Mouse (Mus musculus) thymus, postnatal 25 days (tissue): ENCODE data around the gene Cd4.
A peak's percentile ranks its signal among the peaks of the same experiment; 100 is the strongest.

Experiments
- DNase-seq: peaks from one replicate; pipeline ENCODE4 v3.0.0; 2022

Gene Cd4

DNA sequence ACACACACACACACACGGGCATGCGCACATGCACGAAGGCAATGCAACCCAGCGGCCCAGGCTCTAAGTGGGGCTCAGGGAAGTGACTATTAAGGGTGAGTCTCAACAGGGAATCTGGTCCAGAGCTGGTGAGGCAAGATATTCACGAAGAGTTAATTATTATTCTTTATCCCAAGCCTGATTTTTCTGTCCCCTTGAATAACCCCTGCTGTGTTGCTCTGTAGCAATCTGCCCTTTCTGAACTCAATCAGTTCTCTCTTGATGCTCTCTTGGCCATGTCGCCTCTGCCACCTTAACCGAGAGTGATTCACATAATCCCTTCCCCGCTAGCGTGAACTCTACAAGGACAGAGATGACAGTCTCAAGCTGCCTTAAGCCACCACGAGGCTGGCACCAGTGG, 4.7 kb downstream of the Cd4 start:
- no peak for DNase-seq

DNA sequence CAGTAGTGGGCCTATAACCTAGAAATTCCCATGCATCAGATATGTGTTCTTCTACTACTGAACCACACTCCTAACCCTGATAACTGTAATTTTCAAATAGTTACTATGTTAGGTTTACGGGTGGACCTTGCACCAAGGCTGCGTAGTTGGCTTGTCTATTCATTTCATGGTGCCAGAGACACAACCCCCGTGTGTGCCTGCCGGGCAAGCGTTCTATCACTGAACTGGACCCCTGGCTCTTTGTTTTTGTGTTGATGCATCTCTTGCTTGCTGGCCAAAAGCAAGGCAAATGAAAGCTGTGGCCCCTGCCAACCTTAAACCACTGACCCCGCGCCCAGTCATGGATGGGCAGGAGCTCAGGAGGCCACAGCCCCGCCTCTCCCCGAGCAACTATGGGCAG, 6.2 kb downstream of the Cd4 start:
- DNase-seq, result no peak

DNA sequence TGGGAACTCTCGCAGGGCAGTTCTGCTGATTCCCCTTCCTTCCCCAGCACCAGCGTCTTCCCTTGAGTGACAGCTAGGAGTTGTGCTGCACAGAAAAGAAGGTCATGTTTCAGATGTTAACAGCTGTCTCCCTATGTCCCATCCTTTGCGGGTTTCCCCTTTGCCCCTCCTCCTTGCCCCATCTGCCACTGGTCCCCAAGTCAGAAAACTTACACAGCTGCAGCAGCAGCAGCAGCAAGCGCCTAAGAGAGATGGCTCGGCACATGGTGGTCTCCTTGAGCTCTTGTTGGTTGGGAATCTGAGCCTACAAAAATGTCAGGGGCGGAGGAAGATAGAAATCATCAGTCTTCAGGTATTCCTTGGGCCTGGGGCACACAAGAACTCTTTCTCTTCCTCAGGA, 8.6 kb downstream of the Cd4 start:
- DNase-seq, result peak; percentile 79

DNA sequence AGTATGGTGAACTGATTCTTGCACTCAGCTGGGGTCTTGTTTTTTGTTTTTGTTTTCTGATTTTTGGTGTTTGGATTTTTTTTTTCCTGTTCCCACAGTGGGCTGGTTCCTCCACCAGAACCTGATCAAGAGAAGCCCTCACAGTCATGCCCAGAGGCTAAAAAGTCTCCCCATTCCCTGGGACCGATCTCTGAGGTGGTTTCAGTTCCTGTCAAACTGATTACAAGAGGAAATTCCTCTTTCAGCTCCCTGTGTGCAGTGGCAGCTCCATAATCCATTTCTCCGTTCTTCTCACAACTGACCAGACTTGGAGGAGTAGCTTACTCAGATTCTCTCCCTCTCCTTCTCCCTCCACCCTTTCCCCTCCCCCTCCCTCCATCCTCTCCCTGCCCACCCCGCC, 13.7 kb downstream of the Cd4 start:
- DNase-seq, result no peak

DNA sequence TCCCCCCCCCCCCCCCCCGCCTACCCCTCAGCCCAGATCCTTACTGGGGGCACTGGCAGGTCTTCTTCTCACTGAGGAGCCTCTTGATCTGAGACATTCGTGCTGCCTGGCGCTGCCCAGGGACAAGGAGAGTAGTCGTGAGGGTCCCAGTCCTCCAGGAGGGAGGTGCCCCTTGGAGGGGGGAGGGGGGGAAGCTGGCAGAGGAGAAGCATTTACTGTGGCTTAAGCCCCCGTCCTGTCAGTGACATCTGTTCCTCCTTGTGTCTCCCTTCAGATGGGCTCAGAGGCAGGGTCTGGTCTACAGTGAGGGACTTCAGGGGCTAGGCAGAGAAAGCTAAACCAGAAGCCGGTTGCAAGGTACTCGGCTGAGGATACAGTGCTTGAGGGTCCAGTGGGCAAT, 21.5 kb downstream of the Cd4 start:
- DNase-seq, result no peak

DNA sequence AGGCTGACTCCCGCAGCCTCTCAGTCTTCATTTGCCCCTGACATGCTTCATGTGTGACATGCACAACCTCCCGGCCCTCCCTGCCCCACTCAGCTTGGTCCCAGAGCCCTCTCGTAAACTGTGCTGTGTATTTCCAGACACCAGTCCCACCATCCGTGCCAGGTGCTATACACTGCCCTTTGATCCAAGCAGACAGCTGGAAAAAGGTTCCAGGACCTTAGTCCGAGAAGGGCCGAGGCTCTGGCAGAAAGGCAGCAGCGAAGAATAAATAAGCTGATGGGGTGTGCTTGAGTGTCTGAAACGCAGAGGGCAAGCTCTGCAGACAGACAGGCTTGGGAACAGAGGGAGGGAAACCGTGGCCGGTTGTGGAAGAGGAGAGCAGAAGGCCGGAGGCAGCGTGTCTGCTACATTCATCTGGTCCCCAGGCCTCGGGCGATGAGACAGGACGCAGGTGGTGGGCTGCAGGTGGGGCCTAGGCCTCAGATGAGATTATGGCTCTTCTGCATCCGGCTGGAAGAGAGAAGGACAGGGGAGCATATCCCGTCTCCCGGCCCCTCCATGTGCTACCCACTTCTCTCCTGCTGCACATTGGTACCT, 22.2 kb downstream of the Cd4 start:
- DNase-seq, result no peak

DNA sequence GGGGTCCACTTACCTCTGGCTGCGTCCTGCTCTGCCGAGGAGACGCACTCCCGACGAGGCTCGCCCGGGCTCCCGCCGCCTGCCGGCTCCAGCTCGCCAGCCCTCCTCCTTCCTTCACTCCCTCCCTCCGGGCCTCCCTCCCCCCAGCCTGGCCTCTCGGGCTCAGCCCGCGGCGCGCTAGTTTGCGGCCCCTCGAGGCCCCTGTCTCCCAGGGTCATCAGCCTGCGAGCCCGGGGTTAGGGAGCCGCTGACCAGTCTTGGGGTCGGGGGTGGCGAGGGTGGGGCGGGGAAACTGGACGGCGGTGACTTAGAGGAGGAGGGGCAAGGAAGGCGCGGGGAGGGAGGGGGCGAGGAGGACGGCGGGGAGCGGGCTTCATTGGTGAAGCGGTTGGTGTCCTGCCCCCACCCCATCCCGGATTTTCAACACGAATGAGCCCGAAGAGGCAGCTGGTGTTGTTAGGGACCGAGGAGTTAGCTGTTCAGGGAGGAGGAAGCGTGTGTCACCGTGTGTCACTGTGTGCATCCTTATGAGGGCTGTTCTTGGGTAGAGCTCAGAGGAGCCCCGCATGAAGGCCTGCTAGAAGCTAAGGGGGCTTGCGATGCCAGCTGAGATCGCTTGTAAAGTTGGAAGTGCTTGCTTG, 24.2 kb downstream of the Cd4 start, which contains the start of gene Gpr162:
Gene Gpr162 (minus strand): TSS at position 326 of the 641 bp plus-strand sequence.
- DNase-seq, result peak; percentile 76

DNA sequence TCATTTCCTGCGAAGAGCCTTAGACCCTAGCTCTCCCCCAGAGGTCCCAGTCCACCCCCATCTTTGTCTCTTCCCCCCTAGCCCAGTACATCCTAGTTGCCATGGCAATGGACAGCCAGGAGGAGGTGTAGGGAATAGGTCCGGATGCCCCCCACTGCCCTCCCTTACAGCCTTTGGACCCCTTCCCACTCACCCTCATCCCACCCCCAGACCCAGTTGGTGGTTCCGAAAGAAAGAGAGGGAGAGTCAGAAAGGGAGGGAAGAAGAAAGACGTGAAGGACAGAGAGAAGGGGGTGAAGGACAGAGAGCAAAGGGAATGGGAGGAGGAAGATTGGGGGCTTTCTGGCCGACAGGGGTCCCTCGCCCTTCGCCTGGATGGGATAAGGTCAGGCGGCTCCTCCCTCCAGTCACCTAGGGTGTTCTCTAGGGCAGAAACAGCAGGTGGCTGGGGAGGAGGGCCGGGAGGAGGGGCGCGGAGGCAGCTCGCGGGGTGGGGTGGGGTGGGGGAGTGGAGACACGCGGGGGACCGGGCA, 24.8 kb downstream of the Cd4 start:
- DNase-seq, result peak; percentile 83

DNA sequence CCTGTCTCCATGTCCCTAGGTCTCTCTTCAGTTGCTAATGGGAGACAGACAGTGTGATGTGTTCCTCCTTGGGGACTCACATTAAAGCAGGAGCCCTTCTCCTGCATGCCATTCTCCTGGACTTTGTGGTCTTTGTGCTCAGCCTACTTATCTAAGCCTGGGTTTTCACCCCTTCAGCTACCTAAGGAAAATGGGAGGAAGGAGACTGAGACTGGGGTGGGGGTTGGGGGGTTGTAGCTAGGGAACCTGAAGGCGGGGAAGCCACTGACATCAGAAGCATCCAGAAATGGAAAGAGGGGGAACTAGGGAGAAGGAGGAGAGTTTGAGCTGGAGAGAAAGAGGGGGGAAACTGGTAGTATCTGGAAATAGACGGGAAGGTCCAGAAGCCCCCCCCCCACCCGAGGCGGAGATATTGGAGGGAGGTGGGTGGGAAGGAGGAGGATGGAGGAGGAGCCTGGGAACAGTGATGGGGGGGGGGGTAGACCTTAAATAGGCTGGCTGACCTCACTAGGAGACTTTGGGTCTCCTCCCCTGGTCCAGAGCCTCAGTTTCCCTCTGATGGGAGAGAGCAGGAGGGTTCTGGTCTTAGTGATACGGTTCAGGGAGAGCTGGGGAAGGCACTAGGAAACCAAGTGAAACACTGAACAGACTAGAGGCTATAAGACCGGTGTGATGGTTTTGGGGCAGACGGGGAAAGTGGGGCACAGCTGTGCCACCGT, 25.5 kb downstream of the Cd4 start:
- peak; percentile 38 for DNase-seq

DNA sequence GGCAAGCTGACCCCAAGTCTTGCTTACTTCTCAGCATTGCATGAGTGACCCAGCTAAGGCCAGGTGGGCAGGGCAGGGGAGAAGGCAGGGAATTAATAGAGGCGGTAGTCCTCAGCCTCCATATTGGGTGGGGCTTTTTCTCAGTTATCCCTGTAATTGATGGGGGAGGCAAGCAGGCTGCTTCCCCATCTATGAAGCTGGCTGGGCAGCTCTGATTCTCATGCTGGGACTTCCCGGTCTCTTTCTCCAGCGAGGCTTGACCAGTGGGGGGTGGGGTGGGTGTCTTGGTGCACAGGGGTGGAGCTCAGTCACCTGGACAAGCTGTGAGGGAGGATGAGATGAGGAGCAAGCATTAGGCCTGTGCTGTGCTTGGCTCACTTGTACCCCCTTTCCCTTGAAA, 26.2 kb downstream of the Cd4 start:
- no peak for DNase-seq

DNA sequence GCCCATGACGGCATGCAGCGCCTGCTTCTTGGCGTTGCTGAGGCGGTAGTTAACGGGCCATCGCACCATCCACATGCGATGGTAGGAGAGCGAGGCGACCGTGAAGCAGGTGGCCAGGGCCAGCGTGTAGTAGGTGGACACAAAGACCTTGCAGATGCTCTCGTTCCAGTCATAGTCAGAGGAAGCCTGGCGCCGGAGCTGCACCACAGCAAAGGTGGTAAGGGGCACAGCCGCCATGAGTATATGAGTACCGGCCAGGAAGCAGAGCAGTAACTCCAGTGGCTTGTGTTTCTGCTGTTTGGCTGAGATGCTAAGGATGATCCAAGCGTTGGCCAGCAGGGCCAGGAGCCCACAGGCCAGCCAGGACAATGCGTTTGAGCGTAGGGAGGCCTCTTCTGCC, 26.8 kb downstream of the Cd4 start:
- no peak for DNase-seq

DNA sequence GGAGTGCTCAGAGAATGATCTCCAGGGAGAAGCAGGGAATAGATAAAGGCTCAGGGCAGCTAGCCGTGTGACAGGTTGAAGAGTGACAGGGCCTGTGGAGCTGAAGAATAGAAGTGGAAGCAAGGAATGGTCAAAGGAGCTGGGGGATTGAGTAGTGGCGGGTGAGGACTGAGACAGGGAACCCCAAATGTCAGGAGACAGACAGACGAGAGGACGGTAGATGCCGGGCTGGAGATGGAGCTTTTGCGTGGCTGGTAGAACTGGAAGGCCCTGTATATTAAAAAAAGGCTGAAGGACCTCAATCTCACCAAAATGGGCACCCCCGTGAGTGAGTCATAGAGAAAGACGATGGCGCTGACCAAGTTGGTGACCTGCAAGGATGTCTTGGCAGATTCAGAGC, 27.5 kb downstream of the Cd4 start:
- DNase-seq, result no peak

DNA sequence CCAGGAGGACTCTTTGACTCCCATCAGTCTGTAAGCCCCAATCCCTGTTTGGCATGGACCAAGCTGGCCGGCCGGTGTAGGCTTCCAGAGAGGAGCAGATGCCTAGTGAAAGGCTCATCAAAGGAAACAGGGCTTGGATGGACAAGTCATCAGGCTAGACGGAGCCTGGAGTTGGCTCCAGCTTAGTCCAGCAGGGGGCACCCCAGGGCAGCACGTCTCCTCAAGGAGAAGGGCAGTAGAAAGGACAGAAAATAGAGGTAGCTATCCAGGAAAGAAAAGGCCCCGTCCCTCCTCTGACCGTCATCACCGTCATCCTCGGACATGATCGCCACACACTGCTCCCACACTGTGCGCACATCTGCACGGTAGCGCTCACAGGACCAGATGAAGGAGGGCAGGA, 28.3 kb downstream of the Cd4 start:
- peak; percentile 91 for DNase-seq

DNA sequence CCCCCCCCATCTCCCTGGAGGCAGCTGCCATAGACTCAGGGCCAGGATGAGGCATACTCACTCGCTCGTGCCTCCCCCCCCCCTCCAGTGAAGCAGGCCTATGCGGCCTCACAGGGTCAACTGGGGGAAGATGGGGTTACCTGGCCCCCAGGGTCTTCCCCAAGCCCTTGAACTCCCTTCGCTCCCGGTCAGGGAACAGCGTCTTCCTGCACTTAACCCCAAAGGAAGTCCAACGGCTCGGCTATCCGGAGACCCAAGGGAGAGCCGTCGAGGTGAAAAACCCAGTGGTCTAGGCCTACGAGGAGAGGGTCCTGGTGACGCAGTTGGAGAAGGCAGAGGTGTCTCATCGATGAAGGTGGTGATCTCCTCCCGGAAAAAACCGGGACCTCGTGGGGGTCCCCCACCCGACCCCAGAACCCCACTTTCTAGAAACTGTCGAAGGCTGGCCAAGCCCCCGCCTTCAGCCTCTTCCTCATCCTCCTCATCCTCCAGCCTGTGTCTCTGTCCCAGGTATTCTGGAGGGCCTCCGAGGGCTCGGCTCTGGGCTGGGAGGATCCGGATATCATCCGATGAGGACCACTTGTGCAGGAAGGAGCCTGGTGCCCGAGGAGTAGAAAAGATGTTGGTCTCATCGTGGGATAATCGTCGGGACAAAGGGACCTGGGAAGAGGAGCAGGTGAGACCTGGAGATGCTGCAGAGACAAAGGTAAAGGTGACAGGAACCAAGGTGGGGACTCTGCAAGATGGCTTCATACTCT, 29.3 kb downstream of the Cd4 start:
- DNase-seq, result no peak

DNA sequence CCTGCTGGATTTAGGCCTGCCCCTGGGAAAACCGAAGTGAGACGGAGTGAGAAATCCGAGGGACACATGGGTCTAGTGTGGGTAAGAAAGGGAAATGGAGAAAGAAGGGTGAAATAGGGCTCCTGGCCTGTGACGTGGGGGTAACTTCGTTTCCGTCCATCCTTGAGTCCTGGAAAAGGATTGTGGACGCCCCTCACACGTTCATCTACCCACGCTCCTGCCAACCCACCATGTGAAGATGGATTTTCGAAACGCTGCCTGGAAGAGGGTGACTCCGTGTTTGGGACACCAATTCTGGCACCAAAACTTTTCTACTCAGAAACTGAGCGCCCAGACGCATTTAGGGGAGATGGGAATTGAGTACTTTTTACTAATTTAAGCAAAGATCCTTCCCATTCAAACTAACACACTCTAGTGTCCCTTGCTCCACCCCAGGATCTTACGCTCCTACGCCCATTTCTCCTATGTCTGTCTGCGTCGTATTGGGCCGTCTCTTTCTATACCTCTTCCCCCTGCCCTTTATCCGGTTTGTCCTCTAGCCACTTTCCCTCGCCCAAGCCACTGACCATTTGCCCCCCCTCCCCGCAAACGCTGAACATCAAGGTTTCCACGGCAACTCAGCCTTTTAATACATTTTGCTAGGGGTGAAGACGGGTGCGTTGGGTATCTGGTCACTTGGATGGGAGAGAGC, 30.0 kb downstream of the Cd4 start:
- DNase-seq, result no peak

DNA sequence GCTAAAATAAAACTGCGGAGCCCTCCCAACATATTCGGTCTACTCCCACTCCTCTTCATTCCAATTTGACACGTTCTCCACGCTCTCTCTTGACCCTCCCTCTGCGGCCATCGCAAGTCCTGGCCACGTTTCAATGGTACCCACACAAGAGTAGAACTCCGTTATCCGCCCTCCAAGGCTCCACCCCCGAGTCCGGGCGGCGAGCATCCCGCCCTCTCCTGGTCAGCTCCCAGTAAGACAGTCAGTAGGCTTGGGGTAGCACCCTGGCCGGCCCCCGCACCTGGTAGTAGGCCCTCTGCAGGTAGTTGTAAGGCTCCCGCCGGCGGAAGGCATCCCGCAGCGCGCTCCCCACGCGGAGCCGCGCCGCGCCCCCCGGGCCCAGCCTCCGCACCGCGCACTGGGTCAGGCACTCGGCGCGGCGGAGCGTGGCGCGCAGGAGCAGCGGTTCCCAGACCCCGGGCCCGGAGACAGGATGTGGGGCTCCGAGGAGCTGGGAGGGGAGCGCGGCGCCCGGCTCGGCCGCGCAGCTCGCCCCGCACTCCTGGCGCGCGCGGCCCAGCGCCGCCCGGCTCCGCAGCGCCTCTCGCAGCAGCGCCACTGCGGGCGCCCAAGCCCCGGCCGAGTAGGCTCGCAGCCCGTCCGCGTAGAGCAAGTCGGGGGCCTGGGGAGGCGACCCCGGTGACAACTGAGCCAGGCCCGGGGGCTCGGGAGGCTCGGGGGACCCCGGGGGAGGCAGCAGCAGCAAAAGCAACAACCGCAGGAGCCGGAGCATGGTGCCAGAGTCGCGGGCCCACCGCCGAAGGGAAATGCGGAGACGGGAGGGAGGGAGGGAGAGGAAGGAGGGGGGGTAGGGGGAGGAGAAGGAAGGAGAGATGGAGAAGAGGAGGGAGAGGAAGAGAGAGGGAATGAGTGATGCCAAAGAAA, 30.8 kb downstream of the Cd4 start, which contains the start of gene P3h3:
Gene P3h3 (minus strand): TSS at position 837 of the 924 bp plus-strand sequence.
- DNase-seq, result peak; percentile 85

DNA sequence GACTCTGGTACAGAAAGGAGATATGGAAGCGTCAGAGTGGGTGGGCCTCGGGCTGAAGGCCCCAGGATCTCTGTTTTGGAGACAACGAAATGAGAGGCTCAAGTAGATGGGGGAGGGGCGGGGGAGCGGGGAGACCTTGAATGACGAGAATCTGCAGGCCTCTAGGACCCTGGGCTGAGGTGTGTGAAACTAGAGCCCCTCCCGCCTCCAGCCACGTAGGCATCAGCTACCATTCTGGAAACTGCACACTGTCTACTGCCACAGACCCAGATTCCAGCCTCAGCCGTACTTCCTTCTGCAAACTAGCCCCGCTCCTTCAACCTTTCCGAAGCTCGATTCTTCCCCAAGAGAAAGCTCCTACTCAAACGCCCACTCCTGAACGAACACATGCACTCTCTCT, 31.7 kb downstream of the Cd4 start:
- no peak for DNase-seq

DNA sequence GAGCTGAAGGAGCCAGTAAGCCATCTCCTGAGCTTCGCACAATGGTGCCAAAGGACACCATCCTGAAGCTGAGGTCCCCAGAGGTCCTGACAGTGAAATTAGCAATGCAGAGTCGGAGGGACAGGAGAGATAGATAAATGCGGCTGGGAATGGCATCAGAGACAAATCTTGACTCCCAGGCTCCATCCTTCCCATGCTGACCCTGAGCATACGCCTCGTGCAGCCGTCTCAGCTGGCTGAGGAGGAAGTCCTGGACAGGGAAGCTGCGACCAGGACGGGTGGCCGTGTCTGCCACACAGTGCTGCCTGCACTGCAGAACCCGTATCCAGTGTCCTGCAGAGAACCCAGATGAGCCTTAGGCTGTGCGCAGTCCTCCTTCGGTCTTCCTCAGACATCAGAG, 33.4 kb downstream of the Cd4 start:
- DNase-seq, result no peak

DNA sequence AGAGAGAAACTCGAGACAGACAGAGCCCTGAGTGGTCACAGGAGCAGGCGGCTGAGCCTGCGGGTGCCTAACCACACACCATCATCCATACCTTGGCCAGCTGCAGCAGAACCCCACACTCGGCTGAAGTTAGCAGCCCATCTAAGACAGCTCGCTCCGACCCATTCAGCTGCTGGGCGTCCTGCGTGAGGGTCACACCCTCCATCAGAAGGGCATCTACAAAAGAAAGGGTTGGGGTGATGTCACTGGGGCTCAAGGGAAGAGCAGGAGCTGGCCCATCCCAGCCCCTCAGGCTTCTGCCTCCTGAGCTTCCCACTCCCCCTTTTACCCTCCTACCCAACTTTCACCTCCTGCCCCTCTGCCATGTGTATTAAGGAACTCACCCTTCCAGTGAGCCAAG, 37.5 kb downstream of the Cd4 start:
- DNase-seq, result no peak

DNA sequence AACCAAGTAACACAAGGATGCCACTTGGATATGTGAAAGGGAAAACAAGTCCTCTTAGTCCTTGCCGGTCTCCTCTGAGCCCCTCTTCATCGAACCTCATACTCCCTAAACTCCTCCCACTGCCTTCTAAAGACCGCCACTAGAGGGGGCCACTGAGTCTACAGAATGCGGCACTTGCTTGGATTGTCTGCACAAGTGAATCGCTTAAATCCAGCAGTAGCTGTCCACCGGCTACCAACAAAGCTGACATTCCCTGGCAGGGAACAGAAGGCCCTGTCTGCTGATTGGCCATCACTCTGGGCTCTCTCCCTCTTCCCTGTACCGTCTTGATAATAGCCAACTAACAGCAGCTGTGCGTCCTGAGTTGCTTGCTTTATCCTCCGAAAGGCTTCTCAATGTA, 40.7 kb downstream of the Cd4 start:
- DNase-seq, result peak; percentile 96
